Mouse (Mus musculus) embryo, embryonic 9.5 days (tissue): ENCODE measurements around the gene Anxa6.
"Not testable (repeated sequence)": the region's sequence is repeated elsewhere in the genome, so short reads cannot be mapped to it uniquely, and the experiment has no call there.

Experiments used
- DNase-seq: peaks from one replicate; pipeline ENCODE4 v3.0.0-alpha.2; 2017; ENCODE audit errors: extremely low spot score

The Anxa6 gene

GRCm38 (mm10) chr11:54961164-54961850 lies 71.9 kb downstream of the Anxa6 start:
- no peak for DNase-seq

- DNase-seq = no peak
Observed at GRCm38 (mm10) chr11:54960251-54960650, 73.0 kb downstream of the Anxa6 start.

- DNase-seq = no peak
Observed at GRCm38 (mm10) chr11:54958571-54959073, 74.6 kb downstream of the Anxa6 start.

DNA sequence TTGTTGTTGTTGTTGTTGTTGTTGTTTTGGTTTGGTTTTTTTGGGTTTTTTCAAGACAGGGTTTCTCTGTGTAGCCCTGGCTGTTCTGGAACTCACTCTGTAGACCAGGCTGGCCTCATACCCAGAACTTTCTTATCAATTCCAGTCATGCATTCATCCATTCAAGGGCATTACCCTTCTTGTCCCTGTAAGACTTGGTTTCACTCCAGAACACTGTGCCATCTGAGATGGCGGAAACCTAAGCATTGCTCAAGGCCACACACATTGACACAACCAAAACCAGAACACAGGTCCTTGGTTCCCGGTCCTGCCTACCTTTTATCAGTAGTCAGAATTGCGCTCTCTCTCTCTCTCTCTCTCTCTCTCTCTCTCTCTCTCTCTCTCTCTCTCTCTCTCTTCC lies 75.5 kb downstream of the Anxa6 start:
- DNase-seq = not testable (repeated sequence)

GRCm38 (mm10) chr11:54956912-54957311 lies 76.3 kb downstream of the Anxa6 start:
- DNase-seq = no peak

- peak; percentile 98 for DNase-seq
Observed at GRCm38 (mm10) chr11:54955735-54956480, 77.3 kb downstream of the Anxa6 start.

DNA sequence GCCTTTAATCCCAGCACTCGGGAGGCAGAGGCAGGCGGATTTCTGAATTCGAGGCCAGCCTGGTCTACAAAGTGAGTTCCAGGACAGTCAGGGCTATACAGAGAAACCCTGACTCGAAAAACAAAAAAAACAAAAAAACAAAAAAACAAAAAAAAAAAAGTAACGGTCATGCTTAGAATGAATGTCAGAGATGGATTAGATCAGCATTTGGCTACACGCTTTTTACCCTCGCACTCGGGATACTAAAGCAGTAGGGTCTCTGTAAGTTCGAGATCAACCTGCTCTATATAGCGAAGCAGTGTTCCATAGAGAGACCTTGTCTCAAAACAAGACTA lies 77.9 kb downstream of the Anxa6 start:
- DNase-seq = not testable (repeated sequence)

DNA sequence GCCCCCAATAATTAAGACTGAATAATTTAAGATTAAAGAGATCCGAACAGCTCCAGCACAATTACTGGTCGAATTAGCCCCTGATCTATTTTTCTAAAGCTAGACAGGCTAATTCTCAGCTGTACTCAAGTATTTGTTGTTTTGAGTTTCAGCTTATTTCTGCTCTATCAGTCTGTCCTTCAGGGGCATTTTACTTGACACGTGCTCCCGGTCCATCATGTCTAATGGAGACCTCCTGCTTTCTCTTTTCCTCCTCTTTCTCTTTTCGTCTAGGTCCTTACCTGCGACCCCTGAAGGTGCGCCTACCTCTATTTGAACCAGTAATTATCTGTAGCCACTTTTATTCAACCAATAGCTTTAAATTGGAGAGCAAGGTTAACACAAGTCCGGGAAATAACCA lies 78.5 kb downstream of the Anxa6 start:
- no peak for DNase-seq

GRCm38 (mm10) chr11:54953993-54954446 lies 79.2 kb downstream of the Anxa6 start:
- DNase-seq = peak; percentile 22

DNA sequence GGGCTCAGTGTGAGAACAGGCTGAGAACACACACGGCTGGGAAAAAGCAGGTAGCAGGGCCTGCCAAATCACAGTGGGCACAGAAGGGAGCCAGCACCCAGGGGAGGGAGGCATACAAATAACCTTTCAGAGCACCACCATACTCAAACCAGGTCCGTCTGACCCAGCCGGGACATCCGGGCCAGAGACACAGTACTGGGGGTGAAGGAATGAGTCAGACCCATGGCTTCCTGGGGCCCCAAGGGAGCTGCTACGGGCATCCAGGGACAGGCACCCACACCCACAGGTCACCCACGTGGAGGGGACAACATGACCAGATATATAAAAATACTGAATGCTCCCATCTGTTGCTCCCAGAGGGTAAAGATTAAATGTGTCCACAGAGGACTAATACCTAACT lies 80.6 kb downstream of the Anxa6 start:
- DNase-seq = no peak

DNA sequence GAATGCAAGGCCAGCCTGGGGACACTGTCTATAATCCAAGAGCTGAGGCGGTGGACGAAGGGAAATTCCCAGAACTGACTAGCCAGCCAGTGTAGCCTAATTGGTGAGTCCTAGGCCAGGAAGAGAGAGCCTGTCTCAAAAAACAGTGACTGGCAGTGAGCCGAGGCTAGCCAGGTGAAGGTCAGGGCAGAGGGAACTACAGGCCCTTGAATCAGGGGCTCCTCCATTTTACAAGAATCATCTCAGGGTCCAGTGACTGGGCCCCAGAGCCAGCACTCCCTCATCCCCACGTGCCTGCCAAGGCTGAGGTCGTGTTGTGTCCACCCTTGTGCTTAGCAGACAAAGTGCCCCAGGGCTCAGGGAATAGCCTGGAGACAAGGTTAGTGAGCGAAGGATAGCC lies 82.6 kb downstream of the Anxa6 start:
- no peak for DNase-seq

- DNase-seq = no peak
Observed at GRCm38 (mm10) chr11:54949717-54950116, 83.5 kb downstream of the Anxa6 start.

DNA sequence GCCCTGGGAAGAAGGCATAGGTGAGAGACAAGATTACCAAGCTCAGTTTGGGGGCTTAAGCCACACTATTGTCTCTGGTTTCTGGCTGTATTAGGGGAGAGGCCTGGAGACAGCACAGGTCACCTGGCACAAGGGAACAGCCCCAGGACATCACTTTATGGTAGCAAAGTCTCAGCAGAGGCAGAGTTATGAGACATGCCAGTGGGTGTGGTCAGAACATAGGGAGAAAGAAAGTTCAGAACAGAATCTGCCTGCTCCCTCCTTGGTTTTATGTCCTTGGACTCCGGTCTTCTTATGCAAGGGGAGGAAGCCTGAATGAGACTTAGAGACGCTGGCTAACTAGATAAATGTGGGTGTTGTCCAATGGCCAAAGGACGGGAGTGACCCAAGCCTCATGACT lies 88.5 kb downstream of the Anxa6 start:
- DNase-seq = no peak

- DNase-seq = no peak
Observed at GRCm38 (mm10) chr11:54940056-54940455, 93.2 kb downstream of the Anxa6 start.

- DNase-seq = no peak
Observed at GRCm38 (mm10) chr11:54939501-54939900, 93.7 kb downstream of the Anxa6 start.

- DNase-seq = no peak
Observed at GRCm38 (mm10) chr11:54936771-54937140, 96.5 kb downstream of the Anxa6 start.

DNA sequence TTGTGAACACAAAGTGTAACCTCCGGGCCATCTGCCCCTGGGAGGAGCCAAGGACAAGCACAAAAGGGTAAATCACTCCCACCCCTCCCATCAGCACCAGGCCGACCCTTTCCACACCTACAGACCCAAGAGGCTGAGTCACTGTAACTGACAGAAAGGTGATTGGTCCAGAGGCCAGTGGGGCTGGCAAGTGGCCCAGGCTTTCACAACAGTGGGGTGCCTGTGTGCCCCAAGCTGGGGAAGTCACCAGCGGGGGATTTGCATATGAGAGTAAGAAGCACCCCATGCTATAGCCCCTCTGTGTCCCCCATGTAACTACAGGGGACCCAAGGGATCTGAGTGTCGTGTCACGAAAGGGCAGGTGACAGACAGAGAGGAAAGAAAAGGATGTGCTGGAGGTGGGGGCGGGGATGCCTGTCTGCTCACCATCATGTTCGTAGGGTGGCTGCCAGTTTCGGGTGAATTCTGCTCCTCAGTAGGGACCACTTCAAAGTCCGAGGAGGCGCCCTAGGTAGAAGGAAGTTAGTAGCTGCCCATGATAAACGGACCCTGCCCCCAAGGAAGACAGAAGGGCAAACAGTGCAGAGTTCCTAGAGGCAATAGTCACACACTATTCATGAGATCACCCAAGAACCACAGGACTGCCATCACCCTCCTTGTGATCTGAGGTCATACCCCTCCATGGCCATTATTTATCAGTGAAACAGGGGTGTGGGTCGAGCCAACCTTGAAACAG lies 97.0 kb downstream of the Anxa6 start:
- DNase-seq = no peak

GRCm38 (mm10) chr11:54934198-54934597 lies 99.0 kb downstream of the Anxa6 start:
- no peak for DNase-seq

GRCm38 (mm10) chr11:54932540-54932939 lies 100.7 kb downstream of the Anxa6 start:
- no peak for DNase-seq

- peak; percentile 29 for DNase-seq
Observed at GRCm38 (mm10) chr11:54931405-54932093, 101.7 kb downstream of the Anxa6 start.

GRCm38 (mm10) chr11:54930318-54930979 lies 102.8 kb downstream of the Anxa6 start:
- peak; percentile 60 for DNase-seq
